ENCODE assay signal across 10 mouse cellular contexts in genomic region chr16:18896429-18896828, GRCm38 (mm10). TPM values are rescaled to one million over a fixed set of nuclear protein-coding genes. Genes with fewer than 3 reads are reported as not detected.
A peak's percentile ranks its signal among the peaks of the same experiment; 100 is the strongest.
DNase-seq lines count a peak whose midpoint lies in the region; ATAC-seq lines count a peak whose summit lies in the region.
"Had no signal": no experiment of that assay in that cellular context is flagged by ENCODE, and none has a peak within 500 bp of the region (broad histone marks: within the 10 kb centered on the region; RNA-seq: fewer than 3 reads in every experiment).

No protein-coding gene starts in this region.

- peaks cover 57% of the 10 kb centered on the region for H3K36me3 ChIP-seq in heart, embryonic 10.5 days
- H3K36me3 ChIP-seq in limb, embryonic 12.5 days, result peaks cover 48% of the 10 kb centered on the region

- DNase-seq in heart, adult 11 months, result peak; percentile 93
- no peak for DNase-seq in heart, embryonic 10.5 days (ENCODE audit: low spot score)
- peak; percentile 4 for DNase-seq in urinary bladder, postnatal 14 days (ENCODE audit: low spot score)
- no peak for DNase-seq in urinary bladder, postnatal 36 days (ENCODE audit: low spot score in 2 of 2)
- DNase-seq in cerebellum, adult 9-11 months, result no peak
- no peak for DNase-seq in kidney, adult 8-10 months
- no peak for DNase-seq in thymus, postnatal 4 days

- no peak overlapping the region for H3K27ac ChIP-seq in heart, embryonic 10.5 days
- H3K27ac ChIP-seq in limb, embryonic 12.5 days, result no peak overlapping the region
- H3K27ac ChIP-seq: embryonic facial prominence, embryonic 15.5 days; macrophage had no signal

- H3K4me1 ChIP-seq in heart, embryonic 10.5 days, result no peaks in the 10 kb centered on the region
- H3K4me1 ChIP-seq in limb, embryonic 12.5 days (replicated peaks), result peaks cover 4% of the 10 kb centered on the region; the same call in 1 of the 2 replicates
- H3K4me1 ChIP-seq: embryonic facial prominence, embryonic 15.5 days had no signal

- WGBS in heart, embryonic 10.5 days, result 78% methylated on average over 10 of the region's 10 CpGs
- WGBS in limb, embryonic 12.5 days, result 31% methylated on average over 10 of the region's 10 CpGs

- H3K9me3 ChIP-seq in heart, embryonic 10.5 days, result no peaks in the 10 kb centered on the region
- no peaks in the 10 kb centered on the region for H3K9me3 ChIP-seq in limb, embryonic 12.5 days
- H3K9me3 ChIP-seq: embryonic facial prominence, embryonic 15.5 days had no signal

- H3K4me2 ChIP-seq in limb, embryonic 12.5 days, result no peak overlapping the region
- H3K4me2 ChIP-seq: embryonic facial prominence, embryonic 15.5 days had no signal

- ATAC-seq in limb, embryonic 12.5 days (ENCODE audit: insufficient number of reproducible peaks, insufficient read depth, low FRiP score, low TSS enrichment, low read depth), result peak; percentile 63; the same call in 1 of the 2 replicates

- H3K4me3 ChIP-seq in heart, embryonic 10.5 days, result no peak overlapping the region
- no peak overlapping the region for H3K4me3 ChIP-seq in limb, embryonic 12.5 days (replicated peaks)
- H3K4me3 ChIP-seq: embryonic facial prominence, embryonic 15.5 days had no signal

- no peaks in the 10 kb centered on the region for H3K27me3 ChIP-seq in heart, embryonic 10.5 days (ENCODE audit: insufficient read depth, poor library complexity, severe bottlenecking)
- H3K27me3 ChIP-seq in limb, embryonic 12.5 days, result no peaks in the 10 kb centered on the region
- H3K27me3 ChIP-seq: embryonic facial prominence, embryonic 15.5 days had no signal

- H3K9ac ChIP-seq in limb, embryonic 12.5 days (replicated peaks), result no peak overlapping the region
- H3K9ac ChIP-seq: embryonic facial prominence, embryonic 15.5 days had no signal

RNA-seq across cellular contexts. Expression of gene Hira, which starts 19.6 kb away (rescaled TPM):
- 13.4 and 23.1 TPM in 2 replicates for polyA plus RNA-seq in heart, embryonic 10.5 days (2016; fragmentation: Nextera tagmentation; extraction: Ambion mirVana)
- 24.0 and 24.6 TPM in 2 replicates for polyA plus RNA-seq in limb, embryonic 12.5 days (2016; fragmentation: Nextera tagmentation; extraction: Ambion mirVana)

RNA-seq across cellular contexts. Expression of gene Mrpl40, which starts 19.8 kb away (rescaled TPM):
- 123 and 138 TPM in 2 replicates for polyA plus RNA-seq in heart, embryonic 10.5 days (2016; fragmentation: Nextera tagmentation; extraction: Ambion mirVana)
- 105 and 106 TPM in 2 replicates for polyA plus RNA-seq in limb, embryonic 12.5 days (2016; fragmentation: Nextera tagmentation; extraction: Ambion mirVana)

Comparison
In these comparisons a context has a peak if more than half of its experiments do, and no peak if none do; other contexts are left out.
1. DNase-seq: peak in heart, adult 11 months (single experiment) and urinary bladder, postnatal 14 days (single experiment); none in heart, embryonic 10.5 days (single experiment), urinary bladder, postnatal 36 days (0 of 2), cerebellum, adult 9-11 months (single experiment), kidney, adult 8-10 months (0 of 2) and thymus, postnatal 4 days (single experiment).